Mouse (Mus musculus): ENCODE data around the gene Sdc4.

DNA sequence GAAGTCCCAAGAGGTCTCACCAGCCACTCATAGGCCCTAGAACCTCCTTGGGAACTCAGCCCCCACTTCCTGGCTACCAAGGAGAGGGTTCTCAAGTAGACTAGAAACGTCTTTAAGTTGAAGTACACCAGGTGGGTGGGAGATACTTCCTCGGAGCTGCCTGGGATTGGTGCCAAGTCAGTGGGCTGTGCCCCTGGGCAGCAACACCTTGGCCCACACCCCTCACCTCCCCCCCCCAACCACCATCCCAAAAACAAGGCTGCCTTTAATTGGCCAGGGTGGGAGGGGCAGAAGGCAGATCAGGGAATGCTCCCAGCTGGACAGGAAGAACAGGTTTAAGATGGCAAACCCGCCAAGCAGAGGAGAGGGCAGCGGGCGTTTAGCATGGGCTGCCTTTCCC is 3.4 kb downstream of the Sdc4 start:
- TF ChIP-seq CTCF (IDR thresholded peaks at IDR 0.05; ENCODE audit: insufficient read depth, low read length): no peak
- peak; percentile 22; the same call in 1 of the 2 replicates for TF ChIP-seq POLR2A (IDR thresholded peaks at IDR 0.05; ENCODE audit: borderline replicate concordance, extremely low read depth, low read depth, low read length)
